Comparison of ENCODE assay signal across 7 mouse cellular contexts in genomic region chr6:82119322-82120162, GRCm38 (mm10).
DNase-seq lines count a peak whose midpoint lies in the region; ATAC-seq and TF ChIP-seq lines count a peak whose summit lies in the region.

No protein-coding gene starts in this region.

- H3K4me3 ChIP-seq in cortical plate, adult 2 months (ENCODE audit: insufficient read depth, low read length) = no peak overlapping the region
- H3K4me3 ChIP-seq in intestine, embryonic 15.5 days (replicated peaks) = peak overlapping the region; percentile 15; the same call in 1 of the 2 replicates
- H3K4me3 ChIP-seq in small intestine, adult 2 months (ENCODE audit: low read depth, low read length) = no peak overlapping the region

- DNase-seq in adrenal gland, adult 2 months = peak; percentile 69
- peak; percentile 10 for DNase-seq in gastrocnemius, postnatal 25 days
- DNase-seq in left cerebral cortex, postnatal 14 days (ENCODE audit: low spot score in 2 of 2) = peak; percentile 63 to 75
- peak; percentile 69 for DNase-seq in mesoderm, embryonic 11.5 days (ENCODE audit: low read depth, low spot score)

- no peaks in the 10 kb centered on the region for H3K9me3 ChIP-seq in intestine, embryonic 15.5 days

- H3K4me2 ChIP-seq in intestine, embryonic 15.5 days (replicated peaks) = 0 out of 2 replicates have a peak overlapping the region, but pooled peaks have one; percentile 19

- no peaks in the 10 kb centered on the region for H3K36me3 ChIP-seq in intestine, embryonic 15.5 days
- no peaks in the 10 kb centered on the region for H3K36me3 ChIP-seq in small intestine, adult 2 months (ENCODE audit: control insufficient read depth, insufficient read depth, low read length)

- peak; percentile 63 for TF ChIP-seq CTCF in cortical plate, adult 2 months (IDR thresholded peaks at IDR 0.05; ENCODE audit: extremely low read depth, insufficient read depth, low read length)
- peak; percentile 51; the same call in 1 of the 2 replicates for TF ChIP-seq CTCF in small intestine, adult 2 months (IDR thresholded peaks at IDR 0.05; ENCODE audit: extremely low read depth, insufficient read length, insufficient replicate concordance, low read depth, low read length)

- ATAC-seq in intestine, embryonic 15.5 days = peak; percentile 65

- intact Hi-C loops in left cerebral cortex, postnatal 14 days (cut with DNase I) = loop anchor here (1.0 to 10.0 kb wide), 4 partner anchors 77 to 475 kb away; no protein-coding TSS in a partner anchor

- no peak for TF ChIP-seq POLR2A in cortical plate, adult 2 months (IDR thresholded peaks at IDR 0.05; ENCODE audit: extremely low read depth, insufficient read depth, low read length)
- no peak for TF ChIP-seq POLR2A in small intestine, adult 2 months (IDR thresholded peaks at IDR 0.05; ENCODE audit: low read depth, low read length)

- 19% methylated on average over 16 of the region's 16 CpGs for WGBS in intestine, embryonic 15.5 days
- 16% methylated on average over 16 of the region's 16 CpGs for WGBS in small intestine, adult 2 months

- H3K27ac ChIP-seq in cortical plate, adult 2 months (ENCODE audit: insufficient read depth, low read length) = no peak overlapping the region
- H3K27ac ChIP-seq in intestine, embryonic 15.5 days = no peak overlapping the region
- no peak overlapping the region for H3K27ac ChIP-seq in small intestine, adult 2 months (ENCODE audit: insufficient read depth, low read depth, low read length)

- no peak overlapping the region for H3K9ac ChIP-seq in intestine, embryonic 15.5 days

- H3K4me1 ChIP-seq in cortical plate, adult 2 months (ENCODE audit: control insufficient read depth, insufficient read depth, low read length) = no peaks in the 10 kb centered on the region
- no peaks in the 10 kb centered on the region for H3K4me1 ChIP-seq in intestine, embryonic 15.5 days (replicated peaks)
- H3K4me1 ChIP-seq in small intestine, adult 2 months (ENCODE audit: control insufficient read depth, insufficient read depth, insufficient read length, low read length) = no peaks in the 10 kb centered on the region

- no peaks in the 10 kb centered on the region for H3K27me3 ChIP-seq in intestine, embryonic 15.5 days (replicated peaks)
- no peaks in the 10 kb centered on the region for H3K27me3 ChIP-seq in small intestine, adult 2 months (ENCODE audit: control insufficient read depth, insufficient read depth, low read length)

Comparison
In these comparisons a context has a peak if more than half of its experiments do, and no peak if none do; other contexts are left out.
1. DNase-seq: peak in every context shown above with its lines; median percentile 69 in adrenal gland, adult 2 months; 69 in left cerebral cortex, postnatal 14 days; 69 in mesoderm, embryonic 11.5 days; 10 in gastrocnemius, postnatal 25 days.